Mouse (Mus musculus) urinary bladder, postnatal 14 days (tissue): Measurements from ENCODE around the gene Mybpc2.

Experiments
- DNase-seq: peaks from one replicate; pipeline ENCODE4 v3.0.0; 2021; ENCODE audit warnings: low spot score

Mybpc2 gene

DNA sequence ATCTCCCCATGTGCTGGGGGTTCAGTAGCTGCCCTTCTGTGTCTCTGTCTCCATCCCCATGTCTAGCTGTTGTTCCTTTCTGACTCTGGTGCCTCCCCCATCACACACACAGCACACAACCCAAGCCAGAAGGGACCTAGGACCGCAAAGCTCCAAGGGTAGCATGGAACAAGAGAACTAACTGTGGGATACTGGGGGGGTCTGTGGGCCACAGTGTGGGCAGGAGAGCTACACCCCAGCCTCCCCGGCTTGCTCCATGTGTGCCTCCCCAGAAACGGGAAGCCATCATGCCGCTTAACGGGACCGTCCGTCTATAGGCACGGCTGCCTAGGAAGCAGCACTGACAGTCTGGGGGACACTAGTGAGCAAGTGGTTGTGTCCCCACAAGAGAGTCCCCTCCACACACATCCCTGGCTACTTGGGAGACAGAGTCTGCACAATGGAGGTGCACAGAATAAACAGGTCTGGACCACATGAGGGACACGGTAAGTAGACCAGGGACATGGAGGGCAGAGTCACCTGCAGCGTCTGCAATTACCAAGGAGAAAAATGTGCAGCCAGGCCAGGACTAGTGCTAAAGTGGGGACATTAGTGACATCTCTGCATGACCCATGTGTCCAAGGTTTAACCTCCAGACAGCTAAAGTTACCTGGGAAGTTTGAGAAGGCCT lies 60.8 kb downstream of the Mybpc2 start:
- DNase-seq, result no peak

DNA sequence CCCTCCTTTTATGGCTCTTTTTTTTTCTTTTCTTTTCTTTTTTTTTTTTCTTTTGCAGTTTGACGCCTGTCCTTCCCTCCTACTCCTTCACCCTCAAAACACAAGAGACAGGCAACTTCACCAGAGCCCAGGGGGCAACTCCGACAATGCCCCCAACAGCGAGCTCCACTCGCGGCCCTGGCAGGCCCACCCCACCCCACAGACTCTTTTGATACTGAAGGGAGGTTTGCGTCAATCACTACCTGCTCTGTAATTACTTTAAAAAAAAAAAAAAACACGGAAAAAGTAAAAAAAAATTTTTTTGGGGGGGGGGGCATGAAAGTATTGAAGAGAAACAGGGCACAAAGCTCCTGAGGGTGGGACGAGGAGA lies 61.4 kb downstream of the Mybpc2 start:
- no peak for DNase-seq

DNA sequence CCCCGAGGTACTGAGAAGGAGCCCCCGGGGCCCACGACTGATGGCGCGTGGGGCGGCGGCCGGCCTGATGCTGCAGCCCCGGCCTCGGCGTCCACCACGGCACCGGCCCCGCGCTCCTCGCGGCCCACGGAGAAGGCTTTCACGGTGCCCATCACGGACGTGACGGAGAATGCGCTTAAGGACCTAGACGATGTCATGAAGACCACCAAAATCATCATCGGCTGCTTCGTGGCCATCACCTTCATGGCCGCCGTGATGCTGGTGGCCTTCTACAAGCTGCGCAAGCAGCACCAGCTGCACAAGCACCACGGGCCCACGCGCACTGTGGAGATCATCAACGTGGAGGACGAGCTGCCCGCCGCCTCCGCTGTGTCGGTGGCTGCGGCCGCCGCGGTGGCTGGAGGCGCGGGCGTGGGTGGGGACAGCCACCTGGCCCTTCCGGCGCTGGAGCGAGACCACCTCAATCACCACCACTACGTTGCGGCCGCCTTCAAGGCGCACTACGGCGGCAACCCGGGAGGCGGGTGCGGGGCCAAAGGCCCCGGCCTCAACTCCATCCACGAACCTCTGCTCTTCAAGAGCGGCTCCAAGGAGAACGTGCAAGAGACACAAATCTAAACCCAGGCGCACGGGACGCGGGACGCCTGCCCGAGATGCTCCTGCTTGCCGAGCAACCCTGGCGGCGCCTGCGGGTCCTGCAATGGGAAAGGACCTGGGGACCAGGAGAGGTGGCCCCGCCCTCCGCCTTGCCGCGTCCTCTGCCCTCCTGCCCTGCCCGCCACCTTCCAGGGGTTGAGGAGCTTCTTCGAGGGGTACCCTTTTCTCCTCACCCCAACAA lies 62.0 kb downstream of the Mybpc2 start:
- peak; percentile 28 for DNase-seq

DNA sequence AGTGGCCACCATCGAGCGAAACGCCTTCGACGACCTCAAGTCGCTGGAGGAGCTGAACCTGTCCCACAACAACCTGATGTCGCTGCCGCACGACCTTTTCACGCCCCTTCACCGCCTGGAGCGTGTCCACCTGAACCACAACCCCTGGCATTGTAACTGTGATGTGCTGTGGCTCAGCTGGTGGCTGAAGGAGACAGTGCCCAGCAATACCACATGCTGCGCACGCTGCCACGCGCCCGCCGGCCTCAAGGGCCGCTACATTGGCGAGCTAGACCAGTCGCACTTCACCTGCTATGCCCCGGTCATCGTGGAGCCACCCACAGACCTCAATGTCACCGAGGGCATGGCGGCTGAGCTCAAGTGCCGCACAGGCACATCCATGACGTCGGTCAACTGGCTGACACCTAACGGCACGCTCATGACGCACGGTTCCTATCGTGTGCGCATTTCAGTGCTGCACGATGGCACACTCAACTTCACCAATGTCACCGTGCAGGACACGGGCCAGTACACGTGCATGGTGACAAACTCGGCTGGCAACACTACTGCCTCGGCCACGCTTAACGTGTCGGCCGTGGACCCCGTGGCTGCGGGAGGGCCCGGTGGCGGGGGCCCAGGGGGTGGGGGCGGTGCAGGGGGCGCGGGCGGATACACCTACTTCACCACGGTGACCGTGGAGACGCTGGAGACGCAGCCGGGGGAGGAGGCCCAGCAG lies 62.8 kb downstream of the Mybpc2 start:
- DNase-seq, result no peak

DNA sequence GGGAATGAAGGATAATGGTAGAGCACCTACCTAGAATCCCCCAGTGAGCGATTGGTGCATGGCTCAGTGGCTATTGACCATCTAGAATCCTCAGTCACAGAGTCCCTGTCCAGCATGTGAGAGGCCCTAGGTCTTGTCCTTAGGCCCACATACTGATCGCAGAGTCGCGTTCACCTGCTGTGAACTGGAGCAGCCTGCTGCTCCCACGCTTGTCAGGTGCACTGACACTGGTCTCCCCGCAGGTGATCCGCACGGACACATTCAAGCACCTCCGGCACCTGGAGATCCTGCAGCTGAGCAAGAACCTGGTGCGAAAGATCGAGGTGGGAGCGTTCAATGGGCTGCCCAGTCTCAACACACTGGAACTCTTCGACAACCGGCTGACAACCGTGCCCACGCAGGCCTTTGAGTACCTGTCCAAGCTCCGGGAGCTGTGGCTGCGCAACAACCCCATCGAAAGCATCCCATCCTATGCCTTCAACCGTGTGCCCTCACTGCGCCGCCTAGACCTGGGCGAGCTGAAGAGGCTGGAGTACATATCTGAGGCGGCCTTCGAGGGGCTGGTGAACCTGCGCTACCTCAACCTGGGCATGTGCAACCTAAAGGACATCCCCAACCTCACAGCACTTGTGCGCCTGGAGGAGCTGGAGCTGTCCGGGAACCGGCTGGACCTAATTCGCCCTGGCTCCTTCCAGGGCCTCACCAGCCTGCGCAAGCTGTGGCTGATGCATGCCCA lies 63.5 kb downstream of the Mybpc2 start:
- DNase-seq, result no peak

DNA sequence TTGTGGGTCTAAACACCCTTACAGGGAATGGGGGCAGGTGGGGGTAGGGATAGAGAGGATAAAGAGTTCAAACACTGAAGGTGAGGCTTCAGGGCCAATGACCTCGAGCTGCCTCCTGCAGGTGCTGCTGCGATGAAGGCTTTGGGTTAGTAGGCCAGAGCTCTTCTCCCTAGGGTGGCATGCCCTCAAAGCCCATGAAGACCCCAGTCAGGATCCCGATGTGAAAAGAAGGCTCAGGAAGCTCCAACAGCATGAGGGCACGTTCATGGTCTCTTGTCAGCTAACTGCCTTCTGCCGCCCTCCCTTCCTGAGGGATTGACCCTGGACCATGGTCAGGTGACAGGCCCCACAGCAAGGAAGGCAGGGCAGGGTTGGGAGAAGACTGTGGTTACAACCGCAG lies 64.4 kb downstream of the Mybpc2 start:
- no peak for DNase-seq

DNA sequence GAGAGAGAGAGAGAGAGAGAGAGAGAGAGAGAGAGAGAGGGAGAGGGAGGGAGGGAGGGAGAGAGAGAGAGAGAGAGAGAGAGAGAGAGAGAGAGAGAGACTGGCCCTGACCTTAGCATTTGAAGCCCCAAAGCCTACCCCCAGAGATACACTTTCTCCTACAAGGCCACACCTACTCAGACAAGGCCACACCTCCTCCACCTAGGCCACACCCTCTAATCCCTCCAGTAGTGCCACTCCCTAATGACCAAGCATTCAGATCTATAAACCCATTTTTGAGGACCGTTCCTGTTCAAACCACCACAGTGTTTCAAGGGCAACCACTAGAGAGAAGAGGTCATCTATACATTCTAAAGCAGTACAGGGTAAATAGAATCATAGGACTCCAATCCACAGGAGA lies 68.2 kb downstream of the Mybpc2 start:
- DNase-seq, result no peak

DNA sequence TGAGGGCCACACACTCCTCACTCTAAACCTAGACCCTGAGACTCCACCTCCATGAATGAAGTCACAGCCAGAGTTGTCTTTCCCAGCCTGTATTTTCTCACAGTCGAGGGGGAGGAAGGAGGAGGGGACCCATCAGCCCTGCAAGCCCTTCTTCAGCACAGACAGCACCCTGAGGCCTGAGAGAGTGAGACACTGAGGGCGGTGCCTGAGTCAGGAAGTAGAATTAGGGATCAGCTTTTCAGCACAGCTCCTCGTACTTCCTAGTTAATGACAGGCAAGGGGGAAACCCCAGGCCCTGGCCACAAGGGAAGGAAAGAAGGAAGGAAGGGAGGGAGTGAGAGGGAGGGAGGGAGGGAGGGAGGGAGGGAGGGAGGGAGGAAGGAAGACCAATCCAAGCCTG lies 71.2 kb downstream of the Mybpc2 start:
- DNase-seq, result no peak
